In the genomic region with DNA sequence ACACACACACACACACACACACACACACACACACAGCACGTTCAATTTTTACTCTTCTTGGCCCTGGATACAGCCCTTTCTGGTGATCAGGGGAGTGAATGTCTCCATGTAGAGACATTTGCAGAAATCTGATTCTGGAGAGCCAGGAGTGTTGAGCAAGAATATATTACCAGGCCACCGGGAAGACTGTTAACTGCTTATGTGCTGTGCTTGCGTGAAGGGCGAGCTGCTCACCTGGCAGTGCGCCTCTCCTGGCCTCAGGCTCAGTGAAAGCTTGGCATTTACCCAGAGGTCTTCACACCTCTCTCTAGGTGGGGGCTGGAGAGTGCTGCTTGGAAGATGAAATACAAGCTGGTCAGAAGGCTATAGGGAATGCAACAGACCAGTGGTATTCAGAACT, we compare ENCODE assay signal across 8 mouse cellular contexts.
DNase-seq lines count a peak whose midpoint lies in the region; ATAC-seq and TF ChIP-seq lines count a peak whose summit lies in the region.

No protein-coding gene starts in this region.

- H3K4me1 ChIP-seq in embryonic facial prominence, embryonic 11.5 days (ENCODE audit: control insufficient read depth, insufficient read depth, low read length): no peaks in the 10 kb centered on the region
- H3K4me1 ChIP-seq in intestine, postnatal 0 days (replicated peaks; ENCODE audit: control insufficient read depth, insufficient read depth, low read length): 0 out of 2 replicates have a peak, but pooled peaks cover 5% of the 10 kb centered on the region
- peaks cover 5% of the 10 kb centered on the region; the same call in 1 of the 2 replicates for H3K4me1 ChIP-seq in midbrain, embryonic 11.5 days (ENCODE audit: control insufficient read depth, insufficient read depth, low read length)

- H3K27me3 ChIP-seq in embryonic facial prominence, embryonic 11.5 days (ENCODE audit: control insufficient read depth, insufficient read depth, low read length): no peaks in the 10 kb centered on the region
- H3K27me3 ChIP-seq in intestine, postnatal 0 days (replicated peaks; ENCODE audit: control insufficient read depth, insufficient read depth, low read length): no peaks in the 10 kb centered on the region
- no peaks in the 10 kb centered on the region for H3K27me3 ChIP-seq in midbrain, embryonic 11.5 days (ENCODE audit: control insufficient read depth, insufficient read depth, low read length)

- no peak for TF ChIP-seq CTCF in intestine, postnatal 0 days (IDR thresholded peaks at IDR 0.05; ENCODE audit: low read depth)

- no peak overlapping the region for H3K27ac ChIP-seq in embryonic facial prominence, embryonic 11.5 days (replicated peaks; ENCODE audit: low read depth, low read length)
- H3K27ac ChIP-seq in intestine, postnatal 0 days (ENCODE audit: low read depth, low read length): no peak overlapping the region
- no peak overlapping the region for H3K27ac ChIP-seq in midbrain, embryonic 11.5 days (ENCODE audit: low read depth, low read length)

- 28% methylated on average over 5 of the region's 5 CpGs for WGBS in embryonic facial prominence, embryonic 11.5 days
- 31% methylated on average over 5 of the region's 5 CpGs for WGBS in intestine, postnatal 0 days
- WGBS in midbrain, embryonic 11.5 days: 53% methylated on average over 5 of the region's 5 CpGs

- peak; percentile 5 for DNase-seq in cerebellum, adult 9-11 months
- DNase-seq in cerebellum, postnatal 4 days (ENCODE audit: low spot score in 2 of 2): no peak
- peak; percentile 35 for DNase-seq in embryonic facial prominence, embryonic 11.5 days (ENCODE audit: low spot score)
- DNase-seq in midbrain, embryonic 11.5 days (ENCODE audit: low spot score, missing footprints): peak; percentile 86
- no peak for DNase-seq in yolk sac, embryonic 10.5 days (ENCODE audit: low spot score)
- no peak for DNase-seq in ovary, postnatal 36 days (ENCODE audit: low spot score)
- DNase-seq in right cerebral cortex, postnatal 36 days (ENCODE audit: low spot score in 2 of 2): no peak

- no peak overlapping the region for H3K4me3 ChIP-seq in embryonic facial prominence, embryonic 11.5 days (ENCODE audit: low read depth, low read length)
- H3K4me3 ChIP-seq in intestine, postnatal 0 days (ENCODE audit: low read depth, low read length): no peak overlapping the region
- no peak overlapping the region for H3K4me3 ChIP-seq in midbrain, embryonic 11.5 days (ENCODE audit: low read depth, low read length)

- H3K9me3 ChIP-seq in embryonic facial prominence, embryonic 11.5 days (replicated peaks; ENCODE audit: control insufficient read depth, low read length): no peaks in the 10 kb centered on the region
- no peaks in the 10 kb centered on the region for H3K9me3 ChIP-seq in intestine, postnatal 0 days (ENCODE audit: control insufficient read depth)
- H3K9me3 ChIP-seq in midbrain, embryonic 11.5 days (ENCODE audit: control insufficient read depth, low read length): no peaks in the 10 kb centered on the region

- ATAC-seq in embryonic facial prominence, embryonic 11.5 days (replicated peaks; ENCODE audit: insufficient number of reproducible peaks, low FRiP score, low TSS enrichment, low read depth): 0 out of 2 replicates have a peak, but pooled peaks have one; percentile 32
- ATAC-seq in intestine, postnatal 0 days: no peak
- ATAC-seq in midbrain, embryonic 11.5 days (ENCODE audit: low FRiP score): peak; percentile 47

- no peak overlapping the region for H3K9ac ChIP-seq in embryonic facial prominence, embryonic 11.5 days (replicated peaks; ENCODE audit: low read length)
- no peak overlapping the region for H3K9ac ChIP-seq in intestine, postnatal 0 days (ENCODE audit: low read depth, low read length)
- H3K9ac ChIP-seq in midbrain, embryonic 11.5 days (ENCODE audit: low read length): no peak overlapping the region

- no peaks in the 10 kb centered on the region for H3K36me3 ChIP-seq in embryonic facial prominence, embryonic 11.5 days (replicated peaks; ENCODE audit: control insufficient read depth, insufficient read depth, low read depth, low read length)
- no peaks in the 10 kb centered on the region for H3K36me3 ChIP-seq in intestine, postnatal 0 days (ENCODE audit: control insufficient read depth, insufficient read depth)
- H3K36me3 ChIP-seq in midbrain, embryonic 11.5 days (ENCODE audit: control insufficient read depth, insufficient read depth, low read length): no peaks in the 10 kb centered on the region

- no peak overlapping the region for H3K4me2 ChIP-seq in embryonic facial prominence, embryonic 11.5 days (ENCODE audit: low read depth, low read length)
- H3K4me2 ChIP-seq in intestine, postnatal 0 days (replicated peaks; ENCODE audit: low read depth): peak overlapping the region; percentile 52; the same call in 1 of the 2 replicates
- H3K4me2 ChIP-seq in midbrain, embryonic 11.5 days: no peak overlapping the region; the same call in 1 of the 2 replicates

Comparison
In these comparisons a context has a peak if more than half of its experiments do, and no peak if none do; other contexts are left out.
1. DNase-seq: peak in cerebellum, adult 9-11 months (single experiment), embryonic facial prominence, embryonic 11.5 days (single experiment) and midbrain, embryonic 11.5 days (single experiment); none in cerebellum, postnatal 4 days (0 of 2), yolk sac, embryonic 10.5 days (single experiment), ovary, postnatal 36 days (single experiment) and right cerebral cortex, postnatal 36 days (0 of 2).